Mouse (Mus musculus) right cerebral cortex, postnatal 4 days (tissue): ENCODE results near the gene Cryba2.

Source experiments
- DNase-seq: peaks from one replicate; pipeline ENCODE4 v3.0.0-alpha.2; 2022

Cryba2 gene

GRCm38 (mm10) chr1:74846341-74846740 lies 46.6 kb downstream of the Cryba2 start:
- no peak for DNase-seq

- DNase-seq = no peak
These were observed 49.9 kb downstream of the Cryba2 start for GRCm38 (mm10) chr1:74843090-74843489.
